Mouse (Mus musculus) adrenal gland, postnatal 10 days (tissue): ENCODE measurements around the gene Rin2. TPM values are rescaled to one million over a fixed set of nuclear protein-coding genes. Genes with fewer than 3 reads are reported as not detected.
A peak's percentile ranks its signal among the peaks of the same experiment; 100 is the strongest.

Source experiments
- DNase-seq: peaks from one replicate; pipeline ENCODE4 v3.0.0; 2021; ENCODE audit warnings: mixed read lengths
- total RNA-seq, 2 experiments: library from RNA; stranded (reverse); gene quantifications; 2 replicates each; pipeline ENCODE4 v1.2.3; 2021

Gene Rin2
- total RNA-seq, 2 experiments from 2014 or later: 24.6 to 32.2 TPM

DNA sequence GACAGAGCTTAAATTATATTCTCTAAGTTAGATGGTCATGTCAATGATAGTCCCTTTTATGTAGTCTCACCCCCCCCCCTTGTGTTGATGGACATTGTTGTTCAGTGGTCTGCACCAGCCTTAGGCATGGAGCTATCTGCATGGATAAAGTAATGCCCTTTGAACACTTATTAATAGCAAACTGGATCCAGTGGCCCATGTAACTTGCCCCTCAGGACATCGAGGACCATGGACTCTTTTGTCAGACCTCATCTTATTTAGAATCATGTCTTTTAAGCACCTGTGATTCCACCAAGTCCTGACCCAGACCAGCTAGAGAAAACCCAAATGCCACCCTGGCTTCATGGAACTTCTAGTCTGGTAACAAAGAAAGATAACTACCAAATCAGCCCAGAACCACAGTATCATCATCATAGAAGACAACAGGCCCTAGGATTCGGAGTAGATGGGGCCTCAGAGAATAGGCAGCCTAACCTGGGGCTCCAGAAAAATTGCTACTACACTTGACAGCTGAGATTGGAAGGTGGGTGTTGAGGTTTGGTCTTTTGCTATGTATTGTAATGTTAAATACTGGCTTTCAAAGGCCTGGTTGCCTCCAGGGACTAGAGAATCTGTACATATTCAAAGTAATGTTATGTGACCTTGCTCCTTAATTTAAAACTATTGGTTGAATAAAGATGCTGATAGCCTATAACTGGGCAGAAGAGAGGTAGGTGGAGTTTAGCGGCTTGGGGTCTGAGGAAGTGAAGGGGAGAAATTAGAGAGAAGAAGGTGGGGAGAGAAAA lies 113.7 kb downstream of the Rin2 start:
- DNase-seq: no peak

DNA sequence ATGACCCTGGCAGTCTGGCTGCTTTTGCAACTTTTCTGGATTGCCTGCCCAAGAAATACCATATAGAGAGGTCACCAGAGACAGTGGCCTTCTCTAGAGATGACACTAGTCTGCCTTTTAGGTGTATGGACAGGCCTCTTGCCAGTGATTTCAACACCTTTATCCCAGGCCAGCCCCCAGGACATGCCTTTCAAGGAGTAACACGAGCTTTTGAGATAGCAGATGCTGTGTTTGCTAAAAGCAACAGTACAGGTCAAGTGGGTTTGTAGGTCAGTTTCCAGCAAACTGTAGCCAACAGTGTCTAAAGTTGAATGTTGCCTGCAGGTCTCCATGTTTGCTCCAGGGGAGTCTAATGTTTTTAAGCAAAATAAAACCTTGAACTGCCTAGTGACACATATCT lies 118.7 kb downstream of the Rin2 start:
- no peak for DNase-seq

- peak; percentile 72 for DNase-seq
Measured at GRCm38 (mm10) chr2:145794318-145794954, 119.4 kb downstream of the Rin2 start.

GRCm38 (mm10) chr2:145797851-145798250 lies 122.8 kb downstream of the Rin2 start:
- DNase-seq: no peak

DNA sequence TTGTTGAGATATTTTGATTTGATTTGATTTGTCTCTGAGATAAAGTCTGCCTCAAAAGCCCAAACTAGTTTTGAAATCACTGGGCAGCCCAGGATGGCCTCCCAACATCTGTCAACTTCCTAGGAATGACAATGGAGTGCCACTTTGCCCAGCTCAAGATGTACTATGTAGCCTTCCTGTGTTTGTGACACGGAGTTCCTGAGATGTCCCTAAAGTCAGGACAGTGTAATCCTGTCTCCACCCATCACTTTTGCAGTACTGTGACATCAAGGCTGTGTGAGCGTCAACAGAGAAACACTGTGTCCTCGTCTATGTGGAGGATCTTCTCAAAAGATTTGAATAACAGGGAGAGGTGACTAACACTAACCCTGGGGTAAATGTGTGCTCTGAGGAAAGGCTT lies 123.9 kb downstream of the Rin2 start:
- no peak for DNase-seq

DNA sequence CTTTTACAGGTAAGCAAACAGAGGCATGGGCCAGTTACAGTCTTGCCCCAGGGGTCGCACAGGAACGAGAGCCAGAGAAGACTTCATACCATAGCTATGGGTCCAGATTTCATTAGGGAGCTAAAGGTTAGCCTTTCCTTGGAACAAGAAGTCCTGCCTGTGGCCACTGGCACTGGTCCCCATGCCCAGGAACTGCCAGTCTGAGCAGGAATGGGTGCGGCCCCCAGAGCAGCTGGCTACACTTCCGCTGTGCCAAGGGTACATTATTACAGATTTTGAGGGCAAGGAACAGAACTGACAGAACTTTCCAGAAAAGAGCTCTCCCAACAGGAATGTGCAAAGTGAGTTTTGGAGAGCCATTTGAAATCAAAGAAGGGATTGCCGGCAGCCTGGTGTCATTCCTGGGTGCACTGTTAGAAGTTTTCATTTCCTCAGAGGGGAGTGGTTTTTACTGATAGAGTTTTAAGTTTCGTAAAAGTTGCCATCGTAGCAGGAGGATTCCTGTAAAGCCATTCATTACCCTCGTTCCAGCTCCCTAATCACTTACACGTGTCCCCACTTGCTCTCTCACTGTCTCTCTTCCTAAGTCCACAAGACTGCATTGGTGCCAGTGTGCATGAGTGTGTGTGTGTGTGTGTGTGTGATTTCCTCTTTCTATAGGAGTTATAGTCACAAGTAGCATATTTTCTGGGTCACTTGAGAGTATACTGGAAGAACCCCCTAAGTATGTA lies 126.5 kb downstream of the Rin2 start:
- no peak for DNase-seq

GRCm38 (mm10) chr2:145802626-145803025 lies 127.6 kb downstream of the Rin2 start:
- no peak for DNase-seq

DNA sequence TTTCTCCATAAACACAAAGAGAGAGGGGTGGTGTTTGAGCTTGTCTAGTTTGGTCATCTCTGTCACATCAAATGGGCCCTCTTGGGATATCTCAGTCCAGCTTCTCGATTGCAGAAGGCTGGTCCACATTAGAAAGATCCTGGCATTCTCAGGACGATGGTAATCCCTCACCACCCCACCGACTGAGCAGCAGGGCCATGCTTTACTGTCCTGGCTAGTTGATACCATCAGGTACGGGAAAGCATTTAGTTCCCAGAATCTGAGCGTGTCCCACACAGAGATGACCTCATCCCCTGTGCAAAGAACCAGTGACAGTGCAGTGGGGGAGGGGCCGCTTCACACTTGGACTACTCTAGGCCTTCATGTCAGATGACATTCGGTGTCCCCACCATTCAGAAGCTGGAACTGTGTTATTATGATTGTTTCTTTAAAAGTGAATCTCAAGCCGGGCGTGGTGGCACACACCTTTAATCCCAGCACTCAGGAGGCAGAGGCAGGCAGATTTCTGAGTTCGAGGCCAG lies 128.9 kb downstream of the Rin2 start:
- no peak for DNase-seq

DNA sequence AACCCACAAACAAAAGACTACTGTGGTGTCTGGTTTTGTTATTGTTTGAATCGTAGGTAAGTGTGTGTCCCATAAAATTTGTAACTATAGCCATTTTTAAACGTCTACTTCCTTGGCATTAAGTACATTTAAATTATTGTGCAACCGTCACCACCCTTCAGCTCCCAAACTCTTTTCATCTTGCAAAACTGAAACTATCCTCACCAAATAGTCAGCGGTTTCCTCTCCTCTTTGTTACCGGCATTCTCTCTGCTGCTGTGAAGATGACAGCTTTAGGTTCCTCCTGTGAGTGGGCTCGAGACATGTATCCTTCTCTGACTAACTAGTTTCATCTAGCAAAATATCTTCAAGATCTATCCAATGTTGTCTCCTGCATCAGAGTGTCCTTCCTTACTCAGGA lies 129.5 kb downstream of the Rin2 start:
- no peak for DNase-seq

- DNase-seq: no peak
Measured at GRCm38 (mm10) chr2:145807276-145807675, 132.3 kb downstream of the Rin2 start.

GRCm38 (mm10) chr2:145808251-145808650 lies 133.2 kb downstream of the Rin2 start:
- no peak for DNase-seq

DNA sequence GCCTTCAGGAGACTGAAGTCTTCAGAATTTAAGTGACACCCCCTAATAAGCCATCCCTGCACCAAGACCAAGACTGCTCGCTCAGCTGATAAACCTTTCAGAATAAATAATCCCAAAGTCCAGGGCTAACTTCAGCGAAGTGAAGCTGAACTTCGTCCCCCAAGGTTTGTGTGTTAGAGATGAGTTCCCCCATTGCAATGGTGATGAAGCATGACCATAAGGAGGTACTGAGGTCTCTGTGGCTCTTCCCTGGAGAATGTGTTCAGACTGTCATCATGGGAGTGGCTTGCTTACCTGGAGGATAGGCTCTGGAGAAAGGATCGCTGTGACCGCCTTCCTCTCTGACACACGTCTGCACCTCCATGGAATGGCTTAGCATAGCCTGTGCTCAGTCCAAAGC lies 133.7 kb downstream of the Rin2 start:
- no peak for DNase-seq

GRCm38 (mm10) chr2:145810676-145811075 lies 135.7 kb downstream of the Rin2 start:
- no peak for DNase-seq

DNA sequence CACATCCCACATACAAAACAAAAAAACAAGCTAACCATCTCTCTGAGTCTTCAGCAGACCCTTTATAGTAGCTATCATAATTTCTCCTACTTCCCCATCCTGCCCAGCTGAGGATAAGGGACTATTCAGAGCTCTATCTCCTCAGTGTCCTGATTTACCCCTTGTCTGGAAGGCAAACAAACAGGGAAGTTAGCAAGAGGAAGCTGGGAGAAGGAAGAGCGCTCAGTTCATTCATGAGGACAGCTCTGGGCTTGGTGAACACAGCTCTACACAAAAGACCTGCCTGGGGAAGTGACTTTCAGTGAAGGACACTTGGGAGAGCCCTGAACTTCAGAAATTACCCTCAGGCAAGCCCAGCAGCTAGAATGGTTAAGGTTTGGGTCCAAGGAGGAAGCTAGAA lies 137.8 kb downstream of the Rin2 start:
- DNase-seq: no peak

DNA sequence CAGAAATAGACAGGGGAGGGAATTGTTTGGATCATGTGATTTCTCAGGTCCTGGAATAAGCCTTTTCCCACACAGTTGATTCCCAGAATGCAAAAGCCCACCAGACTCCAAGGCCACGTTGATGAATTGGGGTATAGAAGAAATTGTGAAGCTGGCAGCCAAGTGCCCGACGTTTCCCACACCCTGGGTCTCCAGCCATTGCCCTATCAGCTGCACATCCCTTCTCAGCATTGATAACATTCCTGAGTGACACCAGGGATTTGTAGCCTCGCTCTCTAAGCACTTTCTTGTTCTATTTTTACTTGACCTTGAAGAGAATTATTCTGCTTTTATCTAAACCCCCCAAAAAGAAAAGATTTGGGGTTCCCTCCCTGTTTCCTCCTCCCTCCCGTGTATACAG lies 142.2 kb downstream of the Rin2 start:
- no peak for DNase-seq

GRCm38 (mm10) chr2:145822013-145822782 lies 147.2 kb downstream of the Rin2 start:
- no peak for DNase-seq

DNA sequence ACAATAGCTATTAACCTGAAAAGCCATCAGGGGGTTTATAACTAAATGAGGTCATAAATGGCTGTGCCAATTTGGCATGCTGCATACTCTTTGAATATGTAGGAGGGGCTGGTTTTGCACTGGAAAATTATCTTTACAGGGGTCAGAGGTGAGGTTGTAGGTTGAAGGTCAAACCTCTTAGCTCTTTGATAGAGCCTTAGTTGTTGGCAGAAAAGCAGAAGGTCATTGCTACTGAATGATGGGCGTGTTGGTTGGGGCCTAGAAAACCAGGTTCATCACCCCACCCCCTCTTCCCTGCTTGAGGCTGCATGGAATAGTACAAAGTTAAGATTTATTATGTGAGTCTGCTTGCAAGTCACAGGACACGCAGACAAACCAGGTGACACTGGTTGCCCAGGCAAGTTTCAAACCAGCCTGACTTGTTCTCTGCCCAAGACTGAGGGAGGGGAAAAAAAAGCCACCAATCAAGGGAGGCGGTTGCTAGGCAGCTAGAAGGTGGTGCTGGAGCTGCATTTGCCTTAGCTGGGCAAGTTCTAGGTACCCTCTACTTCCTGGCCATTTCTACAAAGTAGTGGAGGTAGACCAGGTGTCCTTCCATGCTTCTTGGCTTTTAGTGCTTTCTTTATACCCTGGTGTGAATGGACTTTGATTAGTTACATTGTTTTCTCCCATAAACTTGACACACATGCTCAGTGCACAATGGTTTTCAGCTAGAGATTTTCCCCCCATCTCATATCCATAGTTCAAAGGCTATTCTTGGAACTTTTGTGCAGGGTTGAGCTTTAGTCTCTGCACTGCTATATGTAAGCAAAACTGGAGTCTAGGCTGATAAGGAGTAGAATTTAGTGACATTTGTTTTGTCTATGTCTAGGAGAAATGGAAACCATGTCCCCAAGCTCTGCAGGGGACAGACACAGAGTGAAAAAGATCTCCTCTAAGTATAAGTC lies 148.0 kb downstream of the Rin2 start:
- no peak for DNase-seq

DNA sequence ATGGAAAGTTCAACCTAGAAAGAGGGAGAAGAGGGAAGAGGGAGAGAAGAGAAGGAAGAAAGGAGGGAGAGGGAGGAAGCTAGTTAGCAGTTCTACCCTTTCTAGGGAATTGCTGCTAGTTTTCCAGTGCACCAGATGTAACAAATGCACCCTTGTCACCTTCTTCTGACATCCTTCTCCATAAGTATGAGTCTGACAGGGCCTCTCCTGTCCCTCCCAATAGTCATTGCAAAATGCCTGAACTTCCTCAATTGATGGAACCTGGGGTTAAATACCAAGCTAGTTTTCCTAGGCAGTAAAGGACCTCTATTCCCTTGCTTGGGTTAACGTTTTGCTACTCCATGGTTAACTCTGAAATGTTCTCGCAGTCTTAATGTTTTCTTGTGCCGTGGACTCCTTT lies 149.7 kb downstream of the Rin2 start:
- DNase-seq: no peak

- DNase-seq: no peak
Measured at GRCm38 (mm10) chr2:145825221-145825620, 150.2 kb downstream of the Rin2 start.

DNA sequence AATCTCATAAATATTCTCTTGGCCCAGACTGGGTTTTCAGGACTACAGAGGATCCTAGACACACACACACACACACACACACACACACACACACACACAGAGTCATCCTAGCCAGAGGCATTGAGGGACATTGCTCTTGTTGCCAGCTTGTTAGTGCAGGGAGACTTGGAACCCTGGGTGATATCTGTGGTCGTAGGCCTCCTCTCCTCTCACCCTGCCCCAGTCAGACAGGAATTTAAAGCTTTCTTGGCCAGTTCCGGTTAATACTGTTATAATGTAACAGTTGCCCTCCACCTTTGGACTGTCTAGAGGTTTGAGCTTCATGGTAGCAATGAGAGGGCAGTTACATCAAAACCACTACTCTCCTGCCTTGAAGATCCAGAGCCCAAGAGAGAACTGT lies 152.9 kb downstream of the Rin2 start:
- DNase-seq: no peak

DNA sequence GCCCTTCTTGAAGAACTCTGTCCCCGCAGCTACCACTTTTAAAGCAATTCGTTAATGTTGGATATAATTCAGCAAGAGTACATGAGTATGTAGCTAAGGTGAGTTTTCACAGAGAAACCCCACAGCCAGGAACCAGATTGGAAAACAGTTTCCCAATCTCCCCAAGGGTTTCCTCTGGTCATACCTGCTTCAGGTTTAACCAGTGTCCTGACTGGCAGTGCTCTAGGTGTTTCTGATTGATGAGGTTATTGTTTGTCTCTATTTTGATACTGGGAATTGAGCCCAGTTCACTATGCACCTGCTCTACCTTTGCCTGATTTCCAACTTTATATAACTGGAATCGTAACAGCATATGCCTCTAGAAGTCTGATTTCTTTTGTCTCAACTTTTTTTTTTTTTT lies 153.6 kb downstream of the Rin2 start:
- DNase-seq: no peak
